Mouse (Mus musculus) liver, embryonic 16.5 days (tissue): ENCODE measurements around the gene Olfr1388. TPM values are rescaled to one million over a fixed set of nuclear protein-coding genes. Genes with fewer than 3 reads are reported as not detected.
"Not testable (repeated sequence)": the region's sequence is repeated elsewhere in the genome, so short reads cannot be mapped to it uniquely, and the experiment has no call there.

Experiments
- ATAC-seq: fragments of 200-750 bp; cut with Nextera tagmentation; 2 replicates; pipeline ENCODE4 v1.8.0; 2017; ENCODE audit warnings: low read depth, mild to moderate bottlenecking, moderate number of reproducible peaks, moderate library complexity
- H3K27ac ChIP-seq: fragments of 300-500 bp; sonication (generic); 2 replicates; pipeline ENCODE4 v1.5.1; 2014; ENCODE audit warnings: mild to moderate bottlenecking, low read length
- H3K27me3 ChIP-seq: fragments of 300-500 bp; sonication (generic); 2 replicates; pipeline ENCODE4 v1.6.1; 2014; ENCODE audit warnings: low read depth, low read length, mixed read lengths; ENCODE audit not compliant: control insufficient read depth, insufficient read depth
- H3K36me3 ChIP-seq: fragments of 300-500 bp; sonication (generic); 2 replicates; pipeline ENCODE4 v1.6.1; 2014; ENCODE audit warnings: mild to moderate bottlenecking; ENCODE audit not compliant: control insufficient read depth, insufficient read depth
- H3K4me1 ChIP-seq: fragments of 300-500 bp; sonication (generic); 2 replicates; pipeline ENCODE4 v1.6.1; 2014; ENCODE audit warnings: low read depth, low read length, mixed read lengths; ENCODE audit not compliant: control insufficient read depth
- H3K4me2 ChIP-seq: fragments of 300-500 bp; sonication (generic); 2 replicates; pipeline ENCODE4 v1.6.1; 2014; ENCODE audit warnings: low read depth, low read length, mixed read lengths
- H3K4me3 ChIP-seq: fragments of 300-500 bp; sonication (generic); 2 replicates; pipeline ENCODE4 v1.5.1; 2014; ENCODE audit warnings: low read depth, mild to moderate bottlenecking, low read length
- H3K9ac ChIP-seq: fragments of 300-500 bp; sonication (generic); 2 replicates; pipeline ENCODE4 v1.6.1; 2014; ENCODE audit warnings: low read depth, low read length
- H3K9me3 ChIP-seq: fragments of 300-500 bp; sonication (generic); replicated peaks from 2 replicates; pipeline ENCODE4 v1.6.1; 2016; ENCODE audit warnings: low read length; ENCODE audit not compliant: control insufficient read depth
- WGBS: fragments of 180-500 bp; shearing (Covaris S2); extraction: QIAGEN DNeasy Blood & Tissue Kit; methylation state at CpG from one replicate; pipeline ENCODE4 v1.1.7; 2014; ENCODE audit not compliant: insufficient replicate concordance; 5-methylcytosine and 5-hydroxymethylcytosine counted together
- polyA plus RNA-seq: library from polyadenylated mRNA; unstranded; fragments of >200 nt; fragmentation: Nextera tagmentation; extraction: Ambion mirVana; gene quantifications from 2 replicates; pipeline ENCODE4 v1.2.1, GENCODE M21; 2015

The Olfr1388 gene
- polyA plus RNA-seq, 1 experiment from 2014 or later: 0.02 TPM

- H3K4me3 ChIP-seq: no peak overlapping the region
- no peak for ATAC-seq
- H3K36me3 ChIP-seq: no peaks in the 10 kb centered on the region
Observed at GRCm38 (mm10) chr11:49485973-49486372, 49.5 kb downstream of the Olfr1388 start.

GRCm38 (mm10) chr11:49488770-49489169 lies 52.3 kb downstream of the Olfr1388 start, which contains the start of gene Olfr1385:
Gene Olfr1385, plus strand, starts transcription at chr11:49489070.
- WGBS: 27% methylated on average over 1 of the region's 1 CpGs
- not testable (repeated sequence) for H3K4me3 ChIP-seq, H3K36me3 ChIP-seq, H3K27me3 ChIP-seq, H3K4me1 ChIP-seq, ATAC-seq, H3K9me3 ChIP-seq, H3K9ac ChIP-seq, H3K27ac ChIP-seq, H3K4me2 ChIP-seq

More at GRCm38 (mm10) chr11:49485973-49486372, 49.5 kb downstream of the Olfr1388 start:
- WGBS: 30% methylated on average over 4 of the region's 4 CpGs
- Histone ChIP-seq H3K9me3 (no peaks in the 10 kb centered on the region), H3K27ac (no peak overlapping the region), H3K4me1 (no peaks in the 10 kb centered on the region), H3K9ac (no peak overlapping the region), H3K4me2 (no peak overlapping the region), H3K27me3 (no peaks in the 10 kb centered on the region)

Other genes starting within 250 kb of the Olfr1388 start
- 1.3 and 1.4 TPM in 2 replicates for gene Btnl9, start 249.5 kb upstream of the Olfr1388 start, polyA plus RNA-seq
- 11.1 and 11.7 TPM in 2 replicates for gene Zfp62, start 233.3 kb upstream of the Olfr1388 start, polyA plus RNA-seq
- gene Mgat1, start 192.4 kb upstream of the Olfr1388 start, polyA plus RNA-seq: 41.5 TPM in 2 replicates
- 0.06 TPM in 1 of 2 replicates, not detected in the other for gene Olfr1393, start 158.3 kb upstream of the Olfr1388 start, polyA plus RNA-seq
- gene Olfr1392, start 151.3 kb upstream of the Olfr1388 start, polyA plus RNA-seq: not detected in 2 replicates
- gene Olfr10, start 131.9 kb upstream of the Olfr1388 start, polyA plus RNA-seq: not detected in 2 replicates
- not detected in 2 replicates for gene Olfr1391, start 113.9 kb upstream of the Olfr1388 start, polyA plus RNA-seq
- not detected in 2 replicates for gene Olfr1390, start 101.4 kb upstream of the Olfr1388 start, polyA plus RNA-seq
- not detected in 2 replicates for gene Olfr1389, start 13.6 kb upstream of the Olfr1388 start, polyA plus RNA-seq
- not detected in 2 replicates for gene Olfr1387, start 18.7 kb downstream of the Olfr1388 start, polyA plus RNA-seq
- gene Olfr1386, start 28.4 kb downstream of the Olfr1388 start, polyA plus RNA-seq: not detected in 2 replicates
- not detected in 2 replicates for gene Olfr1385, start 52.4 kb downstream of the Olfr1388 start, polyA plus RNA-seq
- not detected in 2 replicates for gene Olfr1384, start 70.1 kb downstream of the Olfr1388 start, polyA plus RNA-seq
- gene Olfr1383, start 83.0 kb downstream of the Olfr1388 start, polyA plus RNA-seq: not detected in 2 replicates
- not detected in 2 replicates for gene Olfr1382, start 91.6 kb downstream of the Olfr1388 start, polyA plus RNA-seq
- gene Olfr1381, start 106.8 kb downstream of the Olfr1388 start, polyA plus RNA-seq: not detected in 2 replicates
- gene Olfr1380, start 120.3 kb downstream of the Olfr1388 start, polyA plus RNA-seq: not detected in 2 replicates
- 3.2 and 3.9 TPM in 2 replicates for gene Flt4, start 172.6 kb downstream of the Olfr1388 start, polyA plus RNA-seq
- not detected in 2 replicates for gene Scgb3a1, start 227.0 kb downstream of the Olfr1388 start, polyA plus RNA-seq